Mouse (Mus musculus): ENCODE data around the gene Gm20924. TPM values are rescaled to one million over a fixed set of nuclear protein-coding genes. Genes with fewer than 3 reads are reported as not detected.
"Not testable (repeated sequence)": the region's sequence is repeated elsewhere in the genome, so short reads cannot be mapped to it uniquely, and the experiment has no call there.

Gm20924 gene
- not detected for total RNA-seq (2021)
- long read RNA-seq, experiment 1, result 0 reads
- long read RNA-seq, experiment 2, result 0 reads

DNA sequence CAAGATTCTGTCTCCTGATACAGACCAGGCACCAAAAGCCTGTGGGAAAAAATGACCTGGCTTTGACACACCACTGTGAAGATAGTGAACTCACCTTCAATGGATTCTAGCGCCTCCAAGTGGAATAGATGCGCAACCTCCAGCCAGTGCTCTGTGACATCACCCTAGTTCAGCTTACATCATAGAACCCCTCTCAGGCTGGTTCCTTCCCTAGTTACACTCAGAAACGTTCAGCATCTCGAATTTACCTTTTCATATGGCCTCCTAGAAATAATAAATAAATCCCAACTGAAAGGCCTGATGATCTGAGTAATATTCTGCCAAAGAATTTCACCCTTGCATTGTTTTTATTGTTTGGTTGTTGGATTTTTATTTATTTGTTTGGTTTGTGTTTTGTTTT, at the start of gene Gm20924:
Gene Gm20924 (minus strand): TSS at position 101 of the 400 bp plus-strand sequence.
- DNase-seq (ENCODE audit: low spot score in 2 of 2), result not testable (repeated sequence)

Other genes with a start within 250 kb of the Gm20924 start
- not detected for gene Gm20736, start 170.2 kb upstream of the Gm20924 start, total RNA-seq (2021)

Measured in left cerebral cortex, adult 18-20 months (tissue).